Mouse (Mus musculus) left cerebral cortex, adult 9 months (tissue): ENCODE measurements at regions not wholly inside any gene's neighbourhood (a gene's known extent, or its start where the extent isn't known, plus 50 kb on each side); places are given as distances from the start of the nearest gene placed in this dataset.

Experiments used
- DNase-seq, 2 experiments: peaks; one replicate each; pipeline ENCODE4 v3.0.0; 2022; ENCODE audit warnings: low spot score in 2 of 2

DNA sequence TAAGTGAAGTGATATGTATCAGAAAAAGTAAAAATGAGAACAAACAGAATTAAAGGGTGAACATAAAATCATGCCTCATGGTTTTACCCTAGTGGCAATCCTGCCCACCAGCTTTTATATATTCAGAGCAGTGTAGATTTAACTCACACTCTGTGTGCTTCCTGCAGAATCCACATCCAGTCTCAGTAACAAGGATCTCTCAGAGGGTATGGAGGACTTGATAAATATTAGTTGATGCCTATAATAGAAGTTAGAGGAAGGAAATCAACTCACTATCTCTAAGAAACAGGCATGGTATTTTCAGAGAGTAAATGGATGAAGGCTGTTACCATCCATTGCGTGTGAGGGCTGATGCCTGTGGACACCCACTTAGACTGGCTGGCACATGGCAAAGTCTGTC lies 492.5 kb upstream of the Nr5a2 start:
- DNase-seq: no peak

DNA sequence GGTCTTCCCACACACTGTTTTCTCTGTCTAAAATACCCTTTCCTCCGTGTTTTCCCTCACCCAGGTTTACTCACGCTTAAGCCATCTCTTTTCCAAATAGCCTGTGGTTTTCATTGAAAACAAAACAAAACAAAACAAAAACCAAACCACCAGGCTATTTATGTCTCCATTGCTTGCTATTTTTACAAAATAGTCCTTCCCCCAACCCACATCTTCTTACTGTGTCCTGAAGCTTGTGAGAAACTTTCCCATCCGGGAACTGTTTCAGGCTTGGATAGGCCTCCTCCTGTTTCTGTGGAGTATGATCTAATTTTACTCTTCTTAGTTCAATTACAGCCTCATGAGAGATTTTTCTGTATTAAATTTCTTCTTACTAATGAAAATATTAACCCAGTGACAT lies 486.2 kb upstream of the Nr5a2 start:
- DNase-seq: no peak

DNA sequence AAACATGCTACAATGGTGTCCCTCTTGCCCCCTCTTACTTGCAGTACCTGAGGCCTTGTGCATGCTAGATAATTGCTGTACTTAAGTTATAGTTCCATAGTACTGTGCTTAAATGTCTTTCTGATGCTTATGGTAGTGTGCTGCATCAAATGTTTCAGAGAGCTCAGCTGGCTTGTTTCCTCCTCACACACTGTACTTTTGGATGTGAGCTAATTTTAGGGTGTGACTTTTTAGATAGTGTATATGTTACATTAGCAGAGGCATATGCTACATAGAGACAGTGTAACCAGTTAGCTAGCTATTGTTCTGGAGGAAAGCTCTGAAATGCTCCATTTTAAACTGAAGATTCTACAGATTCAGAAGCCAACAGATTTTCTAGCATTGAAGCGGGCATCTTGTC lies 467.9 kb upstream of the Nr5a2 start:
- DNase-seq: peak; percentile 18 to 20

DNA sequence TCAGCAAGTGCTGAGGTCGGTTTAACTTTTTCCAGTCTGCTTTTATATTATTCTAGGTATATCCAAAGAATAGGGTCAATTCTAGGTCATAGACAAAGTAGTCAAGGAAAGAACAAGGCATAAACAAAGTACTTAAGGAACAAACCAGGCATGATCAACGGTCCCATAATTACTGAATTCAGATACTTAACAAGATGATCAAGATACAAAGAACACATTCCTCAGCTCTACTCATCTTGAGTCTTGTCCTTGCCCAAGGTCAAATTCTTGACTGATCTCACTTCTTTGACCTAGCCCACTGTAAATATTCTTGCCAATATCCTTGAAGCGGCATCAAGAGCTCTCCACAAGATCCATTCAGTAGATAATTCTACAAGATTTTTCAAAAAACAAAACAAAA lies 458.1 kb upstream of the Nr5a2 start:
- DNase-seq: no peak

DNA sequence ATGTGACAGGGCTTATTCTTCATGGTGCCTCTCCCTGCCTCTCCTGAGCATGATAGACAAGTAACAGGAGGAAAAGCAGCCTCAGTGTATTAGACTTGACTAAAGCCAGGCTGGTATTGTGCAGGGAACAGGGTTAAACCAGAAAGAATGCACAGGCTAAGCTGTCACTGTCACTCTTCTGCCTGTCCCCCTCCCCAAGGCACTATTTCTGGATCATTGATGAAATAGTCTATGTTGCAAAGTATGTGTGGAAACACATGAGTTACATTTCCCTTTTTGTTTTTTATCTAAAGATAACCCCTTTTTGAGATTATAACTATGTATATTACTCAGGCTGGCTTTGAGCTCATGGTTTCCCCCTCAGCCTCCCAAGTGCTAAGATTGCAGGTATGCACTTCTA lies 436.5 kb upstream of the Nr5a2 start:
- DNase-seq: no peak

DNA sequence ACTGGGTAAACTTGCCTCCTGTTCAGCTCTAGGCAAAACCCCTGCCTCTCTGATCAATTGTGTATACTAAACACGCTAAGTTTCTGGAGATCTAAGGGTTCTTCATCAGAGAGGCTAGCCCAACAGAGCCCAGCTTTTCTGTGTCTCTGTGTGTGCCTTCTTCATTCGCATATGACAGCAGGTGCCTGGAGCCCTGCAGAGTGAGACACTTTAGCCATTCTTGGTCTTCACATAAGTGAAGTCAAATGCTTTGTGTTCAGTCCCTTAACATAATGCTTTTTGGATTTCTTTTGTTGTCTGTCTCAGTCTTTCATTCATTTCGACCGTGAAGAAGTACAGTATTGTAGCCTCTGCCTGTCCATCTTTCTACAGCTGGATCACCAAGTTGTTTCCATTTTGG lies 427.3 kb upstream of the Nr5a2 start:
- DNase-seq: no peak

DNA sequence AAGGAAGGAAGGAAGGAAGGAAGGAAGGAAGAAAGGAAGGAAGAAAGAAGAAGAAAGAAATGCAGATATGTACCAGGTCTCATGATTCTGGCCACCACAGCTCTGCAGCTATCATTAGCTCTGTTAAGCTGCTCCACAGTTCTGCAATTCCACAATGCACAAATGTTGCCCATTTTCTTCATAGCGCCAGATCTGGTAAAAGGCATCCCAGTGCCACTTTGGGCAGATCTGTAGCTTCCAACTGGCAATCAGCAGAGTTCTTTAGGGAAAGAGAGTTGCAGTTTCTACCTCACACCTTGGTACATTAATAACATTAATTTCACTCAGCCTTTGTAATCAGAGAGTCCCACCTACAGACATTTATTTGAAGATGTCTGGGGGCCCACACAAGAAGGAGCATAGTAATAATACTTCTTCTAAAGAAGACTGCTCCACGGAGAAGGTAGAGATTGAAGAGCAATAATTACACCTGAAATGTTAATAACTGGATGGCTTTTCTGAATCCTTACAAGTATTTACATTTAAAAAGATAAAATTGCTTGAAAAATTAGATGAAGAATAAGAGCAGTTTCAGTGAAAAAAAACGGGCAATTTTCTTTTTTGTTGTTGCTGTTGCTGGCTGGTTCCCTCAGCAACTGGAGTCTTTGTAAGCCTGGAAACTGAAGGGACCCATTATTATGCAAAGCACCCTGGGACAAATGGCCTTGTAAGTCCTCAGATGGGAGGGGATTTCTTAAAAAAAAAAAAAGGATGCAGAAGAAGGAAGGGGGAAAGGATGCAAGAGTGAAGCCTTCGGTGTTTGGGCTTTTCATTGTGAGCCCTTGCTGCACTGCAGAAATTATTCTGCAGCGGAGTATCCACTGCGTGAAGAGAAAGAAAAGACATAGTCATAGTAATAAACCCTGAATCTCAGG lies 418.1 kb upstream of the Nr5a2 start:
- peak in 1 of 2 experiments; percentile 15 for DNase-seq

DNA sequence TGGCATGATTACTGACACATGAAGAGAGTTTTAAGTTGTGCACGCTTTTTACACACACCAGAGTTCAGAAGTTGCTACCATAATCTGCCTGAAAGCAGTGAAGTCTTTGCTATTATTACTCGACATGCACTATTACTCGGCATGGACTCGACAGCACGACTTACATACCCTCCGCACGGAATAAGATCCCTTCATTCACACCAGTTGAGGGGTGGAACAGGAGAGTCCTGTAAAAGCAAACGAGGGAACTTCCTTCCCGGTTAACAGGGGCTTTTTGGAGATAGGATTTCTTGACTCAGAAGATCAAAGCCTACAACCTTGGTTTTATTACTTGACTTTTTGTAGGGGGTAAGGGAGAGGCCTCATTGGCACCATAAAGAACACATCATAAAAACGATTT lies 416.4 kb upstream of the Nr5a2 start:
- DNase-seq: no peak

DNA sequence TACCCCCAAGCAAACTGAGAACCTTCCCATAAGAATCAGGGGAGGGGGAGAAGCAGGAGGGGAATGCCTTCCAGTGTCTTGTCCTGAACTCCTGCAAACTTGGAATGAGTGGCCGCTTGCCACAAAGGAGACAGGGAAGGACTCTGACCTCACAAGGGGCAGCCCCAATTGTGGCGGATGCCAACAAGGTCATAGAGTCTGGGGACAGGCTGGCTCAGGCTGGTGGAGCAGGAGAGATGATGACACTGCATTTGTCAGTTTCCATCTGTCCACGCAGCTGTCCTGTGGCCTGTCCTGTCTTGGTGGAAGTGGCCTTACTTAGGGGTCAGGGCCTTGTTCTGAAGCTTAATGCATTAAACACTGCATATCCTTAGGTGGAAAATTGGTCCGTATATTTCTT lies 414.4 kb upstream of the Nr5a2 start:
- DNase-seq: no peak

DNA sequence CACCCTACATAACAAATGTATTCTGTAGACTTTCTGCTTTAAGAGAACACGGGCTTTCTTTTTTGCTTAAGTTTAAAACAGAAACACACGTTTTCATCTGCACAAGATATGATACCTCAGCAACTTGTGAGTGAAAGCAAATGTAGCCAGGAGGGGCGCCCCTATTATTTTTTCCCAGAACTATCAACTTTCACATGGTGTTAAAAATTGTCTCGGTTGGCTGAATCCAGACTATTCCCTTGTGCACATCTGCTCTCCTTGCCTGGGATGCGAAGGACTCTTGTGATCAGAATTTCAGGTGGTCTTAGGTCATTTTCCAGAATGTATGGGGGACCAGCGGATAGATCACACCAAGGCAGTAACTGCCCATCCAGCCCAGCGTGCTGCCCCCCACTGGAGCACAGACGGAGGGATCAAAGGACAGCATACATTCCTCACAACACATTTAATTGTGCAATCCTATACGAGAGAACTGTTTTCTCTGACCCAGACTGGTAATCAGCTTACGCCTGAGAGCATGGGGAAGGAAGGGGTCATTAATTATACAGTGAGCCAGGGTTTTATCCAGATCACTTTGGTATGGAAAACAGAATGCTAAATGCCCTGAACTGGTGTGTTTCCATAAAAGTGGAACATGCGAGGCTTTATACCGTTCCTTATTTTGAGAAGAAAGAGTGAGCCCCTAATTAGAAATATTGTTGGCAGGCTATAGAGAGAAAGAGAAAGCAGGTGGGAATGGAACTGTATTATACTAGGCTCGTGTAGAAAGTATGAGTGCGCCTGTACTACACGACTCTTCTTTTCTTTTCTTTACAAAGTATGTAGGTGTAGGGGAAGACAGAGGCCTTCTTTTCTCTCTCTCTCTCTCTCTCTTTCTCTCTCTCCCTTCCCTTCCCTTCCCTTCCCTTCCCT lies 413.5 kb upstream of the Nr5a2 start:
- DNase-seq: no peak

DNA sequence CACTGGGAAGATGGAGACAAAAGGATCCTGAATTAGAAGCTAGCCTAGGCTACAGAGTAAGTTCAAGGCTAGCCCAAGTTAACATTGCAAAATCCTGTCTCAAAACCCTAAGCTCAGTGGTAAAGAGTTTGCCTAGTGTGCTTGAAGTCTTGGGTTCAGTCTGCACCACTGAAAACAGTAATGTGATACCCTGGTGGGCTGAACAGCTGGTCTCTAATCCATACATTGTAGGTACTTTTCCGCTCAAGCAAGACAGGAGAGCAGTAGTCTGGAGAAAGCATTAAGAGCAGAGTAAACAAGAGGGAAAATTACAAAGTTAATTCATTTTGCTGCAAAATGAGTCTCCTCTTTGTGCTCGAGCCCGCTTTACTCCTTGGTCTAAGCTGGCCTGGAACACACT lies 412.0 kb upstream of the Nr5a2 start:
- no peak for DNase-seq

DNA sequence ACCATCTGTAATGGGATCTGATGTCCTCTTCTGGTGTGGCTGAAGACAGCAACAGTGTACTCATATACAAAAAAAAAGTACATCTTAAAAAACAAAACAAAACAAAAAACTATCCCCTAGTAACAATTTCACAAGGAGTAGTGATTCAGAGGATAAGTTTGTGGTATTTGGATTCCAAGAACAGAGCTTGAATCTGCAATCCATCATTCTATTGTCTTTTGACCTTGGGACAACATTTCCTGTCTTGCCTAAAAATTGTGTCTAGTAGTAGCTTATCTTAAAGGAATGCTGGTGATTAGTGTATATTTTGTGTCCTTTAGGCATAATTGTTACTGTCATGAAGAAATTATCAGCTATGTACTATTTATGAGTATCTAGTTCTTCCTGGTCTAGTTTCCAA lies 404.1 kb upstream of the Nr5a2 start:
- no peak for DNase-seq

DNA sequence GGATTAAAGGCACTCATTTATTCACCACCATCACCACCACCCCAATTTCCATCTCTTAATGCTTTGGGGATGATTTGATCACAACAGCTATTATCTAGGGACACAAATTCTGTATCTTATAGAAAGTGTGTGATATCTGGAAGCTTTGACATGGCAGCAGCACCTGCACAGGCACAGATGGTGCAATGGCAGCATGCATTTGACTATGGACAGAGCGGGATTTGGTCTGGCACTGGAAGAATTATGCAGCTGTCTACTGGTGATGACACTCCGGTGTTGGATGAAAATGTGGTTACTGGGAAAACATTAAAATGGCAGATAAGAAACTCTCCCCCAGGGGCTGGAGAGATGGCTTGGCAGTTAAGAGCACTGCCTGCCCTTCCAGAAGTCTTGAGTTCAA lies 403.7 kb upstream of the Nr5a2 start:
- no peak for DNase-seq

DNA sequence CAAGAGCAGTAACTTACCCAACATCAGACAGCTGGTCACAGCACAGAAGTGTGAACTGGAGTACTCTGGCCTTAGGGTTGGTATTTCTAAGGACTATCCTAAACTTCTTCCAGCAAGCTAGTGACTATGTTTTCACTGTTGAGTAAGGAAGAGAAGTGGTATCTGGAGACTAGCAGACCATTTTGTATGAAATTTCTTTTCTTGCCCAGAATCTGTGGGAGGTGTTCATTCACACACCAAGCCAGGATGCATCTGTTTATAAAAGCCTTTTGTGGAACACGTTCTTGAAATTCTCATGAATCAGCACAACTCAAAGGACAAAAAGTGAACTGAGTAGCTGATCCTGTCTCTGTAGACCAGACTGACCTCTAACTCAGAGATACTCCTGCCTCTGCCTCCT lies 403.3 kb upstream of the Nr5a2 start:
- DNase-seq: peak; percentile 34 to 44

DNA sequence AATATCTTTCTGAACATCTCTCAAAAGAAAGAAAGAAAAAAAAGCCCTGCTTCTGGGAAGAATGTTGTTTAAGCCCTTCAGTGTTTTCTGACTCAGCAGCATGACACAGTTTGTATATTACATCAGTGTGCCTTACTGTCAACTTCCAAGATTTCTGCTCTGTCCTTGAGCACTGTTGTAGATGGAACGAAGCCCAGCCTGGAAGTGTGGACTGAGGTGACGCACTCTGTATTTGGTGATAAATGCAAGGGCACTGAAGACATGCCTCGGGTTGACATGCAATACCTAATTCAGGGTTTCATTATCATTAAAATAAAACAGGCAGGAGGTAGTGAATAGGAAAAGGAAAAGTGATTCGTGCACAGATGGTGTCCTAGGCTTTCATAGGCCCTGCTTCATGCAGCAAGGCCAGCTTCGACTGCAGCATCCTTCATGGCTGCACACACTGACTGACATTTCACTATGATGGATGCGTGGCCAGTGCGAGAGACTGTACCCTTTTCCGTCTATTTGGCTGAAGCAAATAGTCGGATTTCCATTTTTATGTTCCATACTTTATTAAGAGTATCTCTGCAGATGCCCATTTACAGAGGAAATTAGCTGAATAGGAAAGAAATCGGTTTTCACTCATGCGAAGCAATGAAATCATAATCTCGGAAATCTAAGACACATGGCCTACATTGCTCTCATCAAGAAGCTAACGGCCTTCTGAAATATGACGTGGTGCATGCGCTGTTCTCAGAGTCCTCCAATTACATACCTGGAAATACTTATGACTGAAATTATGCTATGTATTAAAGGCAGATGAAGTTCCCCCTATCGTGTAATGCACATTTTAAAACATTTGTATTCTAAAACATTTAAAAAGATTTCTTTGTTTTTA lies 400.7 kb upstream of the Nr5a2 start:
- DNase-seq: no peak

DNA sequence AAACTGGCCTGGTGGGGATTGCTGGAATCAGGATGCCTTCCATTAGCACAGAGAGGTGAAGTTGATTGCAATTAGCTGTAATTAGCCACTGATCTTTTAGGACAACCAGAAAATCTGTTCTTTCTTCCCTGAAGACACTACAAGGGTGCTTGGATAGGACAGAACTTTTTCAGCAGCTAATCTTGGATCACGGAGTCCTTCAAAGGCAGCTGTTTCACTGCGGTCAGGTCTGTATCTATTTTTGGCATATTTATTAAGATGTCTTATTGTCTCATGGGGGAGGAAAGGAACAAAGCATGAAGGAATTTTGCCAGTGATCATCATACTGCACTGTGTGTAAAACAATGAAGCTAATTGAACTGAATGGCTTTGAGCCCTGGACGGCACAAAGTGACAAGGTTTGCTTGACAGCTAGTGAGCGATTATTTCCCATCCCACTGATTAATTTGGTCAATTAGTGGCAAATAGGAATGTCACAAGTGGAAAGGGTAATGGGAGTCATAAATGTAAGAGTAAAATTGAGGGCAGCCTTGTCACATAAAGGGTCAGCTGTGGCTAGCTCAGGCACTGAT lies 395.8 kb upstream of the Nr5a2 start:
- DNase-seq: no peak

DNA sequence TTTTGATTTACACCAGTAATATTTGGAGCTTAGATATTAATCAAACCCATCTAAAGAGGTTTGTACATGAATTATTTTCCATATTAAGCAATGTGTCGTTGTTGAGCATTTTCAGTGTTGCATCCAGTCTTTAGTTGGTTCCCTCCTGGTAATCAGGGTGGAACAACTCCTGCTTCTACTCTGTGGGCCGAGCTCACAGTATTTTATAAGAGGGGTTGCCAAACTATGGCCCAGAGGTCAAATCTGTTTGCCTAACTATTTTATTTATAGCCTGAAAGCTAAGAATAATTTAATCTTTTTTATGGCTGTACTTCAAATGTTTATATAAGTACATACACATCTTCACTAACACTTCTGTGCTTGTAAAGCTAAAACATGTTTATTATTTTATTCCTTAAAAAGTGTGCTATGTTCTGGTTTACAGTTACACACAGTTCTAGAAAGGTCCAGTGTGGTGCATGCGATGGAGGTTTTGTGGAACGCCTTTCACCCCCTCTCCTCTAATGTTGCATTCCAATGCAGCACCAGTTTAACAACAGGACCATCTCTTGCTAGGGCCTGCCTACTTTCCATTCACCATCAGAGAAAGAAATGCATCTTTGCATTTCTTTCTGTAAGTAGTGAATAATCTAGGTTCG lies 392.3 kb upstream of the Nr5a2 start:
- no peak for DNase-seq

DNA sequence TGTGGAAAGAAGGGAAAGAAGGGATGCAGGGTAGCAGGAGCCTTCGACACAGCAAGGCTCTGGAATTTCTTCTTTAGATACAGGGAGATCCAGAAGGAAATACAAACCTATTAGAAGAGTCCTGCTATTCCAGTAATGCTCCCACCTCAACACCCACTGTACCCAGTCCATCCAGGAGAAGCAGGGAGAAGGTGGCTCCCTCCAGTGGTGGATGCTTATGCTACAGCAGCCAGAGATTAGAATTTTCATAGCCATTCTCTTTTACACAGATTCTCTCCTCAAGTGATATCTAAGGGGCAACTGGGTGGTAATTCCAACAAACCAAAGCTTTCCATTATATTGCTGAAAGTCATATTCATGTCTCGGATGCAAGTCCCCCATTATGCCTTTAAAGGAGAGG lies 373.9 kb upstream of the Nr5a2 start:
- no peak for DNase-seq

DNA sequence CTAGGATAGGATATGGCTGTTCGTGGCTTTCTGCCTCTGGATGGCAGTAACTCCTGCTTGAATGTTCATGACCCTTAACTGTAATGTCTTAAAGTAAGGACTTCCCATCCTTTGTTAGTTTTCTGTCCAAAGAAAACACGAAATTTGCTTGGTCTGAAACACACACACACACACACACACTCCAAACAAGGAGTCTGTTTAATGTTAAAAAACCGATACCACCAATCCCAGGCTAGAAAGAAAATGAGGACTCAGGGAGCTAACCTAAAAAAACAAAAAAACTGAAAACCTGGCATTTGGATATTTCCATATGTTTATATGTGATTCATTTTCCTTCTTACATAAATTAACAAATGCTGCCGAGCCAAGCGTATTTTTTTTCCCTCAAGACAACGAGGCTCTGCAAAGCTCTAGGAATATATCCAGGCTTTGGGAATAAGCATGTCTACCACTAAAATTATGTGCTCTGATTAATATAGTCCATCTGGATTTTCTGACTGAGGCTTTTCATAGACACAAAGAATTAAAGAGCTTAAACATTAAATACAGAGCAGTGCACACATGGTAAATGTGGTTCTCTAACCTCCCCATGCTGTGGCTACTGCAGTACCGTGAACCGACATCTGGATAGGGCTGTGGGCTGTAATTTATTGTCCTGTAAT lies 372.0 kb upstream of the Nr5a2 start:
- DNase-seq: peak; percentile 46 to 64

DNA sequence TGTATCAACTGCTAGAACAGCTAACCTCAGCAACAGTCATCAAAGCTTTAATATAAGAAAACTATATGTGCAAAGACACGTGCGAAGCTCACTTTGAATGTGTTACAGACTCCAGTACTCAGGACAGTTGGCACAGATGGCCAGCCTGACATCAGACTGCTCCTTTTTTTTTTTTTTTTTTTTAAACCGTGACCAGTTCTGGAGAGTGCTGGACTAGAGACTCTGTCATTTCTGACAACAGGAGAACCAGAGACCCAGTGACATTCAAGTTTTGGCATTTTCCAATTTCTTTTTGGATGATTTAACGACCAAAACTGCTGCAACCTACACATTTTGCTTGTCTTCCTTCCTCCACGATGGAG lies 371.5 kb upstream of the Nr5a2 start:
- DNase-seq: no peak

DNA sequence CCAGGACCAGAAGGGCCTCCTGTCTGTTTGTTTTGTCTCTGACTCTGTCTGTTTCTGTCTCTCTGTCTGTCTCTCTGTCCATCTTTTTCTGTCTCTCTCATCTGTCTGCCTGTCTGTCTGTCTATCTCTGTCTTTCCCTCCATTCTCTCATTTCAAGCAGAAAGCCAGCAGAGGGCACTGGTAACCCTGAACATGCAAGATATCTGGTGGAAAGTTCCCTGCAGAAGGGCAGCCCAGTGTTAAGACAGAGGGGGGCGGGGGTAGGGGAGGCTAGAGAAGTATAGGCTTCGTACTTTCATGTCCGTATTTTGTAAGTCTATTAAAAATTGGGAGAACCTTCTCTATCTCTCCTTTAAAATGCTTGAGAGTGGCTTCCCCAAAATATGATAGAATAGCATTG lies 370.4 kb upstream of the Nr5a2 start:
- peak in 1 of 2 experiments; percentile 57 for DNase-seq
